Comparison of ENCODE assay signal across 13 mouse cellular contexts in the genomic region with DNA sequence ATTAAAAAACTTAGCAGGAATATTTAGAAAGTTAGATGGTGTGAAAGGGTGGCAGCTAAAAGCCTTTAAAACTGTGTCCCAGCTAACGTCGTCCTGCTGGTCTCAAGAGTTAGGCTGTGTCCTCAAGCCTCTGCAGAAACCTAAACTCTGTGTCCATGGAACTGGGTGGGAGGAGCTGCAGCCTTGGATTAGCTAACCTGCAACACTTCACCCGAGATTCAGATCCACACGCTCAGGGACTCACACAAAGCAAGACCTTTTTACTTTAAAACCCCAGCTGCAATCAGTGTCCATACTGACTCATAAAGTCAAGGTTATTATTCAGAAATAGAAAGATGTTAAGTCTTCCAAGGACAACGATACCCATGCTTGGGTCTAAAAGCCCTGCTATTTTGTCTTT. TPM values are rescaled to one million over a fixed set of nuclear protein-coding genes. Genes with fewer than 3 reads are reported as not detected.
DNase-seq lines count a peak whose midpoint lies in the region.
"Had no signal": no experiment of that assay in that cellular context is flagged by ENCODE, and none has a peak within 500 bp of the region (broad histone marks: within the 10 kb centered on the region; RNA-seq: fewer than 3 reads in every experiment).

No protein-coding gene starts in this region.

- peak; percentile 68 for DNase-seq in adrenal gland, adult 2 months
- DNase-seq in adrenal gland, postnatal 25 days: no peak
- peak; percentile 49 for DNase-seq in adrenal gland, adult 8-10 months
- peak; percentile 21 for DNase-seq in adrenal gland, postnatal 10 days
- peak; percentile 41 to 54 for DNase-seq in adrenal gland, postnatal 36 days
- no peak for DNase-seq in gastrocnemius, postnatal 25 days
- DNase-seq in embryo, embryonic 11 days: no peak
- DNase-seq: cerebellum, adult 11 months; cerebellum, adult 18-20 months; cerebellum, adult 8-10 months; cerebellum, adult 9-11 months; cerebellum, postnatal 36 days; forebrain, postnatal 0 days had no signal

RNA-seq across cellular contexts. Expression of a gene that starts 18.5 kb away (rescaled TPM):
- 10 to 100 TPM; 18.8 to 51.5 TPM for total RNA-seq in adrenal gland, adult 2 months (2021)
- polyA plus RNA-seq in adrenal gland, adult 2 months (2012; rRNA removed): 10.6 and 22.1 TPM in 2 replicates
- 29.3 and 44.1 TPM in 2 replicates for total RNA-seq in adrenal gland, postnatal 25 days (2021)
- 10 to 100 TPM; 26.3 to 56.6 (median 36.9) TPM for total RNA-seq in adrenal gland, adult 8-10 months (2022)
- 10 to 100 TPM; 23.3 to 26.0 TPM for total RNA-seq in adrenal gland, postnatal 10 days (2021)
- 10 to 100 TPM; 35.6 to 43.2 TPM for total RNA-seq in adrenal gland, postnatal 36 days (2021)
- 1 to 10 TPM; 4.7 to 6.0 TPM for total RNA-seq in gastrocnemius, postnatal 25 days (2021)

Comparison
In these comparisons a context has a peak if more than half of its experiments do, and no peak if none do; other contexts are left out.
1. DNase-seq: peak in adrenal gland, adult 2 months (single experiment), adrenal gland, adult 8-10 months (single experiment), adrenal gland, postnatal 10 days (single experiment) and adrenal gland, postnatal 36 days (2 of 2); none in adrenal gland, postnatal 25 days (single experiment), gastrocnemius, postnatal 25 days (single experiment) and embryo, embryonic 11 days (single experiment).